Mouse (Mus musculus): ENCODE data around the gene Ntpcr. TPM values are rescaled to one million over a fixed set of nuclear protein-coding genes. Genes with fewer than 3 reads are reported as not detected.

The Ntpcr gene
- polyA plus RNA-seq, 1 experiment from 2014 or later, result 22.5 TPM

DNA sequence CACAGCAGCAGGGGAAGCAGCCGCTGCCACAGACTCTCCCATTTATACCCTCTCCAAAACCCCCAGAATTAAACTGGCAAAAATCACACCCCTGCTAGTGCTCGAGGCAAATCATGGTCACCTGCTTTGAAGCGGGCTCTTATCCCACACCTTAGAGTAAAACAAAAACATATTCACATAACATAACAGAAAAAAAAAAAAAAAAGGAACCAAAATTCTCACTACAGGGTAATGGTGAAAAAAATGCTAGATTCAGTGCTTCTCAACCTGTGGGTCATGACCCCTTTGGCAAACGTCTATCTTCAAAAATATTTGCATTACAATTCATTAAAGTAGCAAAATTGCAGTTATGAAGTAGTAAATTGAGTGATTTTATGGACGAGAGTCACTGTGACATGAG lies 2.8 kb upstream of the Ntpcr start:
- H3K4me2 ChIP-seq, result no peak overlapping the region
- H3K9ac ChIP-seq, result no peak overlapping the region
- no peaks in the 10 kb centered on the region for H3K9me3 ChIP-seq (replicated peaks)
- WGBS (ENCODE audit: insufficient replicate concordance), result 30% methylated on average over 5 of the region's 5 CpGs
- no peak overlapping the region for H3K4me3 ChIP-seq
- no peak for ATAC-seq
- H3K27ac ChIP-seq, result no peak overlapping the region
- no peaks in the 10 kb centered on the region; the same call in 1 of the 2 replicates for H3K4me1 ChIP-seq
- peaks cover 8% of the 10 kb centered on the region; the same call in 1 of the 2 replicates for H3K27me3 ChIP-seq (replicated peaks)
- H3K36me3 ChIP-seq, result no peaks in the 10 kb centered on the region

DNA sequence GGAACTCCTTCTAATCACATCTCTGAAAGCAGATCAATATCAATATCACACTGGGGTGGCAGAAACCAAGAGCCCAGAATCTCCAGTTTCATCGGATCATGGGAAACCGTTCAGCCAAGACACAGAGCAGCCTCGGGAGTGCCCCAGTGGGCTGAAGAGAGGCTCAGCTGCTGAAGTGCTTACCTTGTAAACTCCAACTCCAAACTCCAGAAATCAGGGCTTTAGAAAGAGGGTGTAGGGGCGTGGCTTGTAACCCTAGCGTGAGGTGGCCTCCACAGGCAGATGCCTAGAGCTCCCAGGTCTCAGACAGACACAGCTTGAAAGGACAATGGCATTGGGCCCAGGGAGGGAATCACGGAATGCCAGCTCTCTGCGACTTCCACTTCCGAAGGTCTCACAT lies 2.0 kb upstream of the Ntpcr start:
- Histone ChIP-seq H3K27me3 (replicated peaks) (peaks cover 8% of the 10 kb centered on the region; the same call in 1 of the 2 replicates), H3K9ac (no peak overlapping the region), H3K9me3 (replicated peaks) (no peaks in the 10 kb centered on the region), H3K4me3 (no peak overlapping the region), H3K36me3 (no peaks in the 10 kb centered on the region), H3K4me2 (no peak overlapping the region), H3K27ac (no peak overlapping the region), H3K4me1 (no peaks in the 10 kb centered on the region; the same call in 1 of the 2 replicates)
- ATAC-seq, result no peak
- WGBS (ENCODE audit: insufficient replicate concordance), result 54% methylated on average over 8 of the region's 8 CpGs

DNA sequence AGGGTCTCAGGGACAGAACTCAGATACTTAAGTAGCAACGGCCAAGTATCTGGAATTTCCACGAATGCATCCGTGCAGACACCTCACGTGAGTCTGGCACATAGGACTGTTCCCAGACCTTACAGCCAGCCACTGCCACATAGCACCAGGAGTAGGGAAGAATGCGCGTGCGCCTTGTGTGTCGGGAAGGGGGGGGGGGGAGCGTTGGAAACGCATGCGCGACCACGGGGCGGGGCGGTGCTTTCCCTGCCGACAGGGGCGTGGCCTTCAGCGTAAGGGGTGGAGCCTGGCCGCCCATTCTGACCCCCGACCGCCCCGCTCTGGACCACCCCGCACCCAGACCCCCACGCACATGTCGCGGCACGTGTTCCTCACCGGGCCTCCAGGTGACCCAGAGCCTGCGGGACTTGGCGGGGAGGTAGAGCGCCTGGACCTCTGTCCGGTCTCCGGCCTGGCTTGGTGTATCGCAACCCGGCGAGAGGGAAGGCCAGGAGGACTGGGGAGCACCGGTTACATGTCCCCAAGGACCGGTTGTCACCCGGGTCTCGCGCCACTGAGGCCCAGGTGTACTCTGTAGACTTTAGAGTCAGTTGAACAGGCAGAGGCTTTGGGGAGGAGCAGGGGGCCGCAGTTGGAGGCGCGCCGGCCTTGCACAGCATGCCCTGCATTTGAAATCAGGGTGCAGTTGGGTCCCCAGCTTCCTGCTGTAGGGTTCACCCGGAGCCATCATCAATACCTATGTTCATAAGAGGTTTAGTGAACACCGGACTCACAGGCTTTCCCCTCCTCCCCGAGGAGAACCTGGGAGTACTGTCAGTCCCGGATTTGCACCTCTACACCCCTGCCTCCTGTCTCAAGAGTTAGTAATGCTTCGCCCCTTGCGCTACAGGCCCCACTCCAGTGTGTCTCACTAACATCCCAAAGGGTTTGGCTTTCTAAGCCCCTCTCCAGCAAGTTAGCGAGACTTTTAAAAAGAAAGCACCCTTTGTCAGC lies 4.5 kb downstream of the Ntpcr start:
- peak overlapping the region; percentile 27 for H3K27ac ChIP-seq
- 5% methylated on average over 52 of the region's 52 CpGs for WGBS (ENCODE audit: insufficient replicate concordance)
- H3K27me3 ChIP-seq (replicated peaks), result peaks cover 8% of the 10 kb centered on the region; the same call in 1 of the 2 replicates
- peak overlapping the region; percentile 68 for H3K9ac ChIP-seq
- peak; percentile 86 for ATAC-seq
- H3K4me1 ChIP-seq, result peaks cover 21% of the 10 kb centered on the region
- peaks cover 19% of the 10 kb centered on the region for H3K36me3 ChIP-seq
- peak overlapping the region; percentile 73 for H3K4me2 ChIP-seq
- no peaks in the 10 kb centered on the region for H3K9me3 ChIP-seq (replicated peaks)
- peak overlapping the region; percentile 75 for H3K4me3 ChIP-seq

DNA sequence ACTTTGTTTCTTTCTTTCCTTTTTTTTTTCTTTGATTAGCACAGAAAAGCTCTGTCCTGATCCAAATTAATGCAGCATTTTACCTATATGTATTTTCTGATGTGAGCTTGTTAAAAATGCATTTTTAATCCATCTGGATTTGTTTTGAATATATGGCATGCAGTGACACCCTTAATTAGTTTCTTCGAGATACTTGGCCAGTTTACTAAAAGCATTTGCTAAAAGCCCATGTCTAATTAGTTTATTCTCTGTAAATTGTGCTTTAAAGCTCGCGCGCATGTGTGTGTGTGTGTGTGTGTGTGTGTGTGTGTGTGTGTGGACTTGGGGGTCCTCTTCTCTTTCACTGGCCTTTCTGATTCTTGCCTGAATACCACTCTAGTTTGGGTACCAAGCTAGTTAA lies 9.2 kb downstream of the Ntpcr start:
- Histone ChIP-seq H3K27me3 (replicated peaks) (no peaks in the 10 kb centered on the region), H3K4me2 (no peak overlapping the region), H3K9ac (no peak overlapping the region), H3K4me3 (no peak overlapping the region), H3K27ac (no peak overlapping the region), H3K9me3 (replicated peaks) (no peaks in the 10 kb centered on the region), H3K4me1 (peaks cover 21% of the 10 kb centered on the region), H3K36me3 (peaks cover 32% of the 10 kb centered on the region)
- WGBS (ENCODE audit: insufficient replicate concordance), result 89% methylated on average over 4 of the region's 4 CpGs
- no peak for ATAC-seq

- Histone ChIP-seq H3K4me3 (no peak overlapping the region), H3K4me2 (no peak overlapping the region), H3K9me3 (replicated peaks) (no peaks in the 10 kb centered on the region), H3K27ac (no peak overlapping the region), H3K9ac (no peak overlapping the region), H3K27me3 (replicated peaks) (no peaks in the 10 kb centered on the region), H3K4me1 (peaks cover 6% of the 10 kb centered on the region; the same call in 1 of the 2 replicates), H3K36me3 (peaks cover 32% of the 10 kb centered on the region)
- WGBS (ENCODE audit: insufficient replicate concordance), result 82% methylated on average over 10 of the region's 10 CpGs
- no peak for ATAC-seq
Observed at GRCm38 (mm10) chr8:125740655-125741054, 10.9 kb downstream of the Ntpcr start.

GRCm38 (mm10) chr8:125741377-125741776 lies 11.6 kb downstream of the Ntpcr start:
- Histone ChIP-seq H3K9me3 (replicated peaks) (no peaks in the 10 kb centered on the region), H3K4me1 (0 out of 2 replicates have a peak, but pooled peaks cover 4% of the 10 kb centered on the region), H3K36me3 (peaks cover 32% of the 10 kb centered on the region), H3K9ac (no peak overlapping the region), H3K4me3 (no peak overlapping the region), H3K27me3 (replicated peaks) (no peaks in the 10 kb centered on the region), H3K4me2 (no peak overlapping the region), H3K27ac (no peak overlapping the region)
- WGBS (ENCODE audit: insufficient replicate concordance), result 65% methylated on average over 5 of the region's 5 CpGs
- no peak for ATAC-seq

DNA sequence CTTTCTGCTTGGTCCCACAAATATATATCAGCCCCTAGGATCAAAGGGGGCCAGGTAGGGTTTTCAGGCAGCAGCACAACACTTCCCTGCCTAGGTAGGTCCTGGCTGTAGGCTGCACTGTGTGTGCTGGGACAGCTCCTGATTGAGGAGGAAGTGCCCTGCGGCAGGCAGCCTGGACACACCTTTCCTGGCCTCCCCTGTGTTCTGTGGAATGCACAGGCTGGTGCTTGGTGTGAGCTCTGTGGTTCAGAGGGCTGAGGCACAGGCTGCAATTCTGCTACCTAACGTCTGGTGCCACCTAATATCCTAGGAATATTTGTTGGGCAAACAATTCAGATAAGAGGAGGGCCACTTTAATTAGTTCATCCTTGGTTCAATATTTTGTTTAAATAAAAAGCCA lies 12.1 kb downstream of the Ntpcr start:
- Histone ChIP-seq H3K9ac (no peak overlapping the region), H3K4me2 (no peak overlapping the region), H3K36me3 (peaks cover 27% of the 10 kb centered on the region), H3K27me3 (replicated peaks) (no peaks in the 10 kb centered on the region), H3K4me1 (0 out of 2 replicates have a peak, but pooled peaks cover 4% of the 10 kb centered on the region), H3K9me3 (replicated peaks) (no peaks in the 10 kb centered on the region), H3K4me3 (no peak overlapping the region), H3K27ac (no peak overlapping the region)
- no peak for ATAC-seq
- WGBS (ENCODE audit: insufficient replicate concordance), result 44% methylated on average over 2 of the region's 2 CpGs

- no peak overlapping the region for H3K4me2 ChIP-seq
- no peak overlapping the region for H3K9ac ChIP-seq
- 0 out of 2 replicates have a peak, but pooled peaks cover 4% of the 10 kb centered on the region for H3K4me1 ChIP-seq
- H3K4me3 ChIP-seq, result no peak overlapping the region
- no peaks in the 10 kb centered on the region for H3K9me3 ChIP-seq (replicated peaks)
- no peak overlapping the region for H3K27ac ChIP-seq
- no peaks in the 10 kb centered on the region for H3K27me3 ChIP-seq (replicated peaks)
- H3K36me3 ChIP-seq, result peaks cover 24% of the 10 kb centered on the region
- ATAC-seq, result no peak
- 57% methylated on average over 8 of the region's 8 CpGs for WGBS (ENCODE audit: insufficient replicate concordance)
Observed at GRCm38 (mm10) chr8:125742406-125742805, 12.6 kb downstream of the Ntpcr start.

DNA sequence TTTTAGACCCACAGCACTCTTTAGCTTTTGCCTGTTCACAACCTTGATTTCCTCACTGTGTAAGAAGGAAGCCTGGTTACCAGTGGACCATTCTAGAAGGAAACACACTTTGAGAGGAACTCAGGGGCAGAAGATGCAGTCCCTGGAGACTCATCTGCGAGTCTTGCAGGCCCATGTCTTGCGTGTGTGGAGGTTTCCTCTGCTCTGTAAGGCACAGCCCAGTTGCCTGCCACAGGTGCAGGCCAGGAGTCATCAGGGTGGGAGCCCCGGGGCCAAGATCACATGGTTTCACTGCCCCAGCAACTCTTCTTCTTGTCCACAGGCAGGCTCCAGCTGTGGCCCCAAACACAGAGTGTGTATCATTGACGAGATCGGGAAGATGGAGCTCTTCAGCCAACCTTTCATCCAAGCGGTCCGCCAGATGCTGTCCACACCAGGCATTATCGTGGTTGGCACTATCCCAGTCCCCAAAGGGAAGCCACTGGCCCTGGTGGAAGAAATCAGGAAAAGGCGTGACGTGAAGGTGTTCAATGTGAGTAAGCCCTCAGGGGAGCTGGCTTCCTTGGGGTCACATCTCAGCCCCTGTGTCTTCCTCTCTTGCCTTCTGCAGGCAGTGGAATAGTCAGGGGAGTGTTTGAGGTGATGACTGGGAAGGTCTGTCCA lies 15.3 kb downstream of the Ntpcr start:
- Histone ChIP-seq H3K9me3 (replicated peaks) (no peaks in the 10 kb centered on the region), H3K4me3 (no peak overlapping the region), H3K27ac (no peak overlapping the region), H3K36me3 (peaks cover 19% of the 10 kb centered on the region), H3K27me3 (replicated peaks) (no peaks in the 10 kb centered on the region), H3K4me2 (no peak overlapping the region), H3K4me1 (0 out of 2 replicates have a peak, but pooled peaks cover 4% of the 10 kb centered on the region), H3K9ac (no peak overlapping the region)
- no peak for ATAC-seq
- 75% methylated on average over 10 of the region's 10 CpGs for WGBS (ENCODE audit: insufficient replicate concordance)

- 76% methylated on average over 8 of the region's 8 CpGs for WGBS (ENCODE audit: insufficient replicate concordance)
- no peaks in the 10 kb centered on the region for H3K27me3 ChIP-seq (replicated peaks)
- H3K9me3 ChIP-seq (replicated peaks), result no peaks in the 10 kb centered on the region
- no peak for ATAC-seq
- no peaks in the 10 kb centered on the region for H3K4me1 ChIP-seq
- no peak overlapping the region for H3K27ac ChIP-seq
- peaks cover 12% of the 10 kb centered on the region; the same call in 1 of the 2 replicates for H3K36me3 ChIP-seq
- H3K9ac ChIP-seq, result no peak overlapping the region
- H3K4me2 ChIP-seq, result no peak overlapping the region
- no peak overlapping the region for H3K4me3 ChIP-seq
Observed at GRCm38 (mm10) chr8:125747390-125747789, 17.6 kb downstream of the Ntpcr start.

- ATAC-seq, result no peak
- H3K9me3 ChIP-seq (replicated peaks), result no peaks in the 10 kb centered on the region
- 72% methylated on average over 8 of the region's 8 CpGs for WGBS (ENCODE audit: insufficient replicate concordance)
- no peak overlapping the region for H3K4me2 ChIP-seq
- no peak overlapping the region for H3K27ac ChIP-seq
- no peaks in the 10 kb centered on the region; the same call in 1 of the 2 replicates for H3K27me3 ChIP-seq (replicated peaks)
- H3K9ac ChIP-seq, result no peak overlapping the region
- peaks cover 12% of the 10 kb centered on the region; the same call in 1 of the 2 replicates for H3K36me3 ChIP-seq
- no peaks in the 10 kb centered on the region for H3K4me1 ChIP-seq
- no peak overlapping the region for H3K4me3 ChIP-seq
Observed at GRCm38 (mm10) chr8:125750846-125751245, 21.1 kb downstream of the Ntpcr start.

GRCm38 (mm10) chr8:125755896-125756295 lies 26.1 kb downstream of the Ntpcr start:
- ATAC-seq, result no peak
- Histone ChIP-seq H3K36me3 (no peaks in the 10 kb centered on the region), H3K9ac (no peak overlapping the region), H3K27me3 (replicated peaks) (no peaks in the 10 kb centered on the region; the same call in 1 of the 2 replicates), H3K4me2 (no peak overlapping the region), H3K27ac (no peak overlapping the region), H3K9me3 (replicated peaks) (no peaks in the 10 kb centered on the region), H3K4me3 (no peak overlapping the region), H3K4me1 (peaks cover 9% of the 10 kb centered on the region; the same call in 1 of the 2 replicates)
- WGBS (ENCODE audit: insufficient replicate concordance), result 62% methylated on average over 8 of the region's 8 CpGs

Data from liver, embryonic 12.5 days (tissue).